In genomic region chr2:127143158-127144063, GRCm38 (mm10) we compare ENCODE assay signal across 8 mouse cellular contexts. TPM values are rescaled to one million over a fixed set of nuclear protein-coding genes. Genes with fewer than 3 reads are reported as not detected.
DNase-seq lines count a peak whose midpoint lies in the region; ATAC-seq and TF ChIP-seq lines count a peak whose summit lies in the region.

Itpripl1 (minus strand) TSS chr2:127143442.

- H3K27ac ChIP-seq in embryonic facial prominence, embryonic 12.5 days = no peak within 1 kb of the TSS
- H3K27ac ChIP-seq in liver, embryonic 13.5 days = peak within 1 kb of the TSS; percentile 75
- H3K27ac ChIP-seq in stomach, postnatal 0 days (replicated peaks) = no peak within 1 kb of the TSS

- DNase-seq in B cell, adult 2 months = peak; percentile 69 to 72
- peak; percentile 90 for DNase-seq in adrenal gland, adult 2 months
- DNase-seq in heart, adult 9 months (ENCODE audit: low spot score in 2 of 2) = peak; percentile 89
- DNase-seq in kidney, adult 8-10 months = peak; percentile 92
- peak; percentile 91 for DNase-seq in liver, embryonic 13.5 days
- peak; percentile 76 for DNase-seq in naive thymus-derived CD4-positive, alpha-beta T cell, adult 2 months (ENCODE audit: low read depth)
- peak; percentile 91 for DNase-seq in stomach, postnatal 0 days (ENCODE audit: low spot score)

- no peak for TF ChIP-seq EP300 in stomach, postnatal 0 days (optimal IDR thresholded peaks at IDR 0.05)

- H3K4me2 ChIP-seq in embryonic facial prominence, embryonic 12.5 days (replicated peaks) = peak within 1 kb of the TSS; percentile 67
- H3K4me2 ChIP-seq in liver, embryonic 13.5 days = peak within 1 kb of the TSS; percentile 91
- H3K4me2 ChIP-seq in stomach, postnatal 0 days (replicated peaks; ENCODE audit: low read depth) = peak within 1 kb of the TSS; percentile 91

- WGBS in embryonic facial prominence, embryonic 12.5 days = 5% methylated on average over 31 of the region's 31 CpGs
- WGBS in liver, embryonic 13.5 days (ENCODE audit: insufficient replicate concordance) = 4% methylated on average over 31 of the region's 31 CpGs
- WGBS in stomach, postnatal 0 days = 2% methylated on average over 31 of the region's 31 CpGs

- H3K36me3 ChIP-seq in embryonic facial prominence, embryonic 12.5 days = peaks cover 24% of the 10 kb centered on the region
- H3K36me3 ChIP-seq in liver, embryonic 13.5 days = peaks cover 36% of the 10 kb centered on the region
- H3K36me3 ChIP-seq in stomach, postnatal 0 days (ENCODE audit: control insufficient read depth, insufficient read depth, low read length) = peaks cover 8% of the 10 kb centered on the region; the same call in 1 of the 2 replicates

- H3K9ac ChIP-seq in embryonic facial prominence, embryonic 12.5 days = peak within 1 kb of the TSS; percentile 61
- H3K9ac ChIP-seq in liver, embryonic 13.5 days = peak within 1 kb of the TSS; percentile 84
- H3K9ac ChIP-seq in stomach, postnatal 0 days (ENCODE audit: low read length) = peak within 1 kb of the TSS; percentile 69

- ATAC-seq in embryonic facial prominence, embryonic 12.5 days (ENCODE audit: insufficient number of reproducible peaks, insufficient read depth, low FRiP score, low TSS enrichment) = peak; percentile 92; the same call in 1 of the 2 replicates
- ATAC-seq in liver, embryonic 13.5 days (ENCODE audit: low read depth) = peak; percentile 99
- peak; percentile 95 for ATAC-seq in stomach, postnatal 0 days (ENCODE audit: low FRiP score, low TSS enrichment)

- peaks cover 14% of the 10 kb centered on the region for H3K4me1 ChIP-seq in embryonic facial prominence, embryonic 12.5 days
- peaks cover 74% of the 10 kb centered on the region for H3K4me1 ChIP-seq in liver, embryonic 13.5 days (replicated peaks)
- peaks cover 2% of the 10 kb centered on the region; the same call in 1 of the 2 replicates for H3K4me1 ChIP-seq in stomach, postnatal 0 days (replicated peaks; ENCODE audit: control insufficient read depth, insufficient read depth)

- TF ChIP-seq CTCF in stomach, postnatal 0 days (IDR thresholded peaks at IDR 0.05; ENCODE audit: low read depth) = no peak

- H3K27me3 ChIP-seq in embryonic facial prominence, embryonic 12.5 days = no peaks in the 10 kb centered on the region
- H3K27me3 ChIP-seq in liver, embryonic 13.5 days = no peaks in the 10 kb centered on the region
- H3K27me3 ChIP-seq in stomach, postnatal 0 days (ENCODE audit: control insufficient read depth, insufficient read depth, low read length) = no peaks in the 10 kb centered on the region

- H3K4me3 ChIP-seq in embryonic facial prominence, embryonic 12.5 days = peak within 1 kb of the TSS; percentile 58
- peak within 1 kb of the TSS; percentile 73 for H3K4me3 ChIP-seq in liver, embryonic 13.5 days (replicated peaks)
- peak within 1 kb of the TSS; percentile 61 for H3K4me3 ChIP-seq in stomach, postnatal 0 days (ENCODE audit: low read depth, low read length)

- no peaks in the 10 kb centered on the region for H3K9me3 ChIP-seq in embryonic facial prominence, embryonic 12.5 days
- no peaks in the 10 kb centered on the region for H3K9me3 ChIP-seq in liver, embryonic 13.5 days (replicated peaks)
- H3K9me3 ChIP-seq in stomach, postnatal 0 days (ENCODE audit: control insufficient read depth, low read length) = no peaks in the 10 kb centered on the region

RNA-seq across cellular contexts. Expression of gene Itpripl1, which starts in this region (rescaled TPM):
- 1 to 10 TPM; 5.1 to 7.0 TPM for total RNA-seq in adrenal gland, adult 2 months (2021)
- 3.3 and 3.7 TPM in 2 replicates for polyA plus RNA-seq in adrenal gland, adult 2 months (2012; rRNA removed)
- 18.8 and 22.1 TPM in 2 replicates for polyA plus RNA-seq in embryonic facial prominence, embryonic 12.5 days (2016; fragmentation: Nextera tagmentation; extraction: Ambion mirVana)
- 31.4 and 31.7 TPM in 2 replicates for polyA plus RNA-seq in liver, embryonic 13.5 days (2015; fragmentation: Nextera tagmentation; extraction: Ambion mirVana)
- 16.9 and 18.3 TPM in 2 replicates for polyA plus RNA-seq in stomach, postnatal 0 days (2015; fragmentation: Nextera tagmentation; extraction: Ambion mirVana)
